In genomic region chr6:86437711-86438110, GRCm38 (mm10) we compare ENCODE assay signal across 8 mouse cellular contexts. TPM values are rescaled to one million over a fixed set of nuclear protein-coding genes. Genes with fewer than 3 reads are reported as not detected.
A peak's percentile ranks its signal among the peaks of the same experiment; 100 is the strongest.
DNase-seq lines count a peak whose midpoint lies in the region; ATAC-seq lines count a peak whose summit lies in the region.

No protein-coding gene starts in this region.

- H3K9ac ChIP-seq in intestine, embryonic 16.5 days (ENCODE audit: low read depth, low read length), result peak overlapping the region; percentile 92
- H3K9ac ChIP-seq in midbrain, embryonic 16.5 days (ENCODE audit: low read depth, low read length), result peak overlapping the region; percentile 52
- peak overlapping the region; percentile 37; the same call in 1 of the 2 replicates for H3K9ac ChIP-seq in stomach, embryonic 15.5 days

- H3K27ac ChIP-seq in intestine, embryonic 16.5 days (ENCODE audit: low read length), result peak overlapping the region; percentile 98
- peak overlapping the region; percentile 88 for H3K27ac ChIP-seq in midbrain, embryonic 16.5 days (ENCODE audit: low read length)
- peak overlapping the region; percentile 96 for H3K27ac ChIP-seq in stomach, embryonic 15.5 days

- no peaks in the 10 kb centered on the region for H3K27me3 ChIP-seq in intestine, embryonic 16.5 days (replicated peaks; ENCODE audit: control insufficient read depth, insufficient read depth, low read length)
- H3K27me3 ChIP-seq in midbrain, embryonic 16.5 days (ENCODE audit: control insufficient read depth, insufficient read depth, low read depth, low read length), result no peaks in the 10 kb centered on the region
- H3K27me3 ChIP-seq in stomach, embryonic 15.5 days (replicated peaks), result no peaks in the 10 kb centered on the region

- H3K4me1 ChIP-seq in intestine, embryonic 16.5 days (ENCODE audit: control insufficient read depth, insufficient read depth, low read length), result peaks cover 8% of the 10 kb centered on the region; the same call in 1 of the 2 replicates
- H3K4me1 ChIP-seq in midbrain, embryonic 16.5 days (ENCODE audit: control insufficient read depth, insufficient read depth, low read length), result peaks cover 9% of the 10 kb centered on the region
- 0 out of 2 replicates have a peak, but pooled peaks cover 6% of the 10 kb centered on the region for H3K4me1 ChIP-seq in stomach, embryonic 15.5 days

- H3K9me3 ChIP-seq in intestine, embryonic 16.5 days (ENCODE audit: control insufficient read depth, low read length), result no peaks in the 10 kb centered on the region
- no peaks in the 10 kb centered on the region for H3K9me3 ChIP-seq in midbrain, embryonic 16.5 days (replicated peaks; ENCODE audit: control insufficient read depth, low read length, poor library complexity, severe bottlenecking)
- H3K9me3 ChIP-seq in stomach, embryonic 15.5 days, result no peaks in the 10 kb centered on the region

- peak overlapping the region; percentile 93 for H3K4me3 ChIP-seq in intestine, embryonic 16.5 days (ENCODE audit: low read length)
- peak overlapping the region; percentile 77 for H3K4me3 ChIP-seq in midbrain, embryonic 16.5 days (ENCODE audit: low read depth, low read length)
- H3K4me3 ChIP-seq in stomach, embryonic 15.5 days (replicated peaks), result peak overlapping the region; percentile 76

- H3K4me2 ChIP-seq in intestine, embryonic 16.5 days (ENCODE audit: low read depth, low read length), result peak overlapping the region; percentile 62
- peak overlapping the region; percentile 67 for H3K4me2 ChIP-seq in midbrain, embryonic 16.5 days (ENCODE audit: low read length)
- H3K4me2 ChIP-seq in stomach, embryonic 15.5 days, result peak overlapping the region; percentile 68

- DNase-seq in 416B (ENCODE audit: low read depth) (peak; percentile 87), liver (peak; percentile 66)
- peak; percentile 64 for DNase-seq in T-cell, adult 2 months (ENCODE audit: low spot score)
- peak; percentile 27 to 43 for DNase-seq in cerebellum, postnatal 36 days
- DNase-seq in gastrocnemius, postnatal 10 days, result peak; percentile 29

- peaks cover 4% of the 10 kb centered on the region; the same call in 1 of the 2 replicates for H3K36me3 ChIP-seq in intestine, embryonic 16.5 days (ENCODE audit: control insufficient read depth, insufficient read depth, low read length)
- peaks cover 21% of the 10 kb centered on the region for H3K36me3 ChIP-seq in midbrain, embryonic 16.5 days (ENCODE audit: control insufficient read depth, insufficient read depth, low read length)
- peaks cover 12% of the 10 kb centered on the region for H3K36me3 ChIP-seq in stomach, embryonic 15.5 days

- 1% methylated on average over 14 of the region's 14 CpGs for WGBS in intestine, embryonic 16.5 days
- 1% methylated on average over 14 of the region's 14 CpGs for WGBS in midbrain, embryonic 16.5 days
- 2% methylated on average over 14 of the region's 14 CpGs for WGBS in stomach, embryonic 15.5 days

- ATAC-seq in intestine, embryonic 16.5 days, result peak; percentile 71
- ATAC-seq in midbrain, embryonic 16.5 days, result peak; percentile 41; the same call in 1 of the 2 replicates
- ATAC-seq in stomach, embryonic 15.5 days (ENCODE audit: insufficient read depth, low FRiP score, low read depth), result peak; percentile 49; the same call in 1 of the 2 replicates

RNA-seq across cellular contexts. Expression of gene C87436, which starts 0.5 kb away (rescaled TPM):
- total RNA-seq in gastrocnemius, postnatal 10 days (2021), result 1 to 10 TPM; 8.7 to 9.8 TPM
- polyA plus RNA-seq in intestine, embryonic 16.5 days (2015; fragmentation: Nextera tagmentation; extraction: Ambion mirVana), result 17.9 and 21.7 TPM in 2 replicates
- 24.1 and 25.6 TPM in 2 replicates for polyA plus RNA-seq in midbrain, embryonic 16.5 days (2015; fragmentation: Nextera tagmentation; extraction: Ambion mirVana)
- 20.9 and 24.9 TPM in 2 replicates for polyA plus RNA-seq in stomach, embryonic 15.5 days (2015; fragmentation: Nextera tagmentation; extraction: Ambion mirVana)

RNA-seq across cellular contexts. Expression of gene Gm44790, which starts 11.3 kb away (rescaled TPM):
- not detected for total RNA-seq in gastrocnemius, postnatal 10 days (2021)
- not detected in 2 replicates for polyA plus RNA-seq in intestine, embryonic 16.5 days (2015; fragmentation: Nextera tagmentation; extraction: Ambion mirVana)
- polyA plus RNA-seq in midbrain, embryonic 16.5 days (2015; fragmentation: Nextera tagmentation; extraction: Ambion mirVana), result 0.47 TPM in 1 of 2 replicates, not detected in the other
- not detected in 2 replicates for polyA plus RNA-seq in stomach, embryonic 15.5 days (2015; fragmentation: Nextera tagmentation; extraction: Ambion mirVana)

RNA-seq across cellular contexts. Expression of gene Tia1, which starts 33.7 kb away (rescaled TPM):
- total RNA-seq in gastrocnemius, postnatal 10 days (2021), result 10 to 100 TPM; 34.0 to 50.1 TPM
- polyA plus RNA-seq in intestine, embryonic 16.5 days (2015; fragmentation: Nextera tagmentation; extraction: Ambion mirVana), result 97.9 and 110 TPM in 2 replicates
- 313 and 356 TPM in 2 replicates for polyA plus RNA-seq in midbrain, embryonic 16.5 days (2015; fragmentation: Nextera tagmentation; extraction: Ambion mirVana)
- 158 and 167 TPM in 2 replicates for polyA plus RNA-seq in stomach, embryonic 15.5 days (2015; fragmentation: Nextera tagmentation; extraction: Ambion mirVana)

RNA-seq across cellular contexts. Expression of gene Pcyox1, which starts 40.8 kb away (rescaled TPM):
- total RNA-seq in gastrocnemius, postnatal 10 days (2021), result 10 to 100 TPM; 67.0 to 71.2 TPM
- polyA plus RNA-seq in intestine, embryonic 16.5 days (2015; fragmentation: Nextera tagmentation; extraction: Ambion mirVana), result 76.7 and 77.2 TPM in 2 replicates
- polyA plus RNA-seq in midbrain, embryonic 16.5 days (2015; fragmentation: Nextera tagmentation; extraction: Ambion mirVana), result 93.6 and 100 TPM in 2 replicates
- 93.0 and 97.9 TPM in 2 replicates for polyA plus RNA-seq in stomach, embryonic 15.5 days (2015; fragmentation: Nextera tagmentation; extraction: Ambion mirVana)

Comparison
In these comparisons a context has a peak if more than half of its experiments do, and no peak if none do; other contexts are left out.
1. Peak in every context shown above with its lines: DNase-seq, ATAC-seq, H3K4me3 ChIP-seq and H3K27ac ChIP-seq.
2. DNase-seq: peak in every context shown above with its lines; median percentile 87 in 416B; 66 in liver; 64 in T-cell, adult 2 months; 35 in cerebellum, postnatal 36 days; 29 in gastrocnemius, postnatal 10 days.
3. H3K9ac ChIP-seq: peak in every context shown above with its lines; median percentile 92 in intestine, embryonic 16.5 days; 52 in midbrain, embryonic 16.5 days; 37 in stomach, embryonic 15.5 days.